Mouse (Mus musculus) layer of hippocampus, adult 18-20 months (tissue): ENCODE measurements at regions not wholly inside any gene's neighbourhood (a gene's known extent, or its start where the extent isn't known, plus 50 kb on each side); places are given as distances from the start of the nearest gene placed in this dataset.

ENCODE experiments used
- DNase-seq, 2 experiments: peaks; one replicate each; pipeline ENCODE4 v3.0.0; 2022; ENCODE audit warnings: low spot score in 2 of 2

- DNase-seq = no peak
These were observed 87.5 kb downstream of the Hs3st3b1 start for GRCm38 (mm10) chr11:63834631-63835030.
